Mouse (Mus musculus): Measurements from ENCODE around the gene Camp.
A peak's percentile ranks its signal among the peaks of the same experiment; 100 is the strongest.

Gene Camp

DNA sequence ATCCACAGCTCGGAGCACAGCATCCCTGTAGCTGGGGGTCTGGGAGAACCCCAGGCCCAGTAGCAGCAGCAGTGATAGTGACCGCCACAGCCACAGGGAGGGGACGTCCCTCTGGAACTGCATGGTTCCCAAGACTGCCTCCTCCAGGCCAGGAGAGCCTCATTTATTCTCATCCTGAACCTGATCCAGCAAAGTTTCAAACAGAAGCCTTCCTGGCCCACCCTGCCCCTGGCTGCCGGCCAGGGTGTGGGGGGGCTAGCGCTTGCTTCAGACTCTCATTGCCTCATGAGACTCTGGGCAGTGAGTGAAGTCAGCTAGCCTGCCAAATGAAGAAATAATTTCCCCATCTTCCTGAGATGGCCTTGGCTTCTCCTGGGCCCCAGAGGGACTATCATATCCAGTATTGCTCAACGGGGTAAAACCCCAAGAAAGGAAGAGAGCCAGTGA, at the start of gene Camp:
Camp (minus strand) TSS at position 306 of the 447 bp plus-strand sequence.
- peak; percentile 57 for DNase-seq (ENCODE audit: low spot score)

DNA sequence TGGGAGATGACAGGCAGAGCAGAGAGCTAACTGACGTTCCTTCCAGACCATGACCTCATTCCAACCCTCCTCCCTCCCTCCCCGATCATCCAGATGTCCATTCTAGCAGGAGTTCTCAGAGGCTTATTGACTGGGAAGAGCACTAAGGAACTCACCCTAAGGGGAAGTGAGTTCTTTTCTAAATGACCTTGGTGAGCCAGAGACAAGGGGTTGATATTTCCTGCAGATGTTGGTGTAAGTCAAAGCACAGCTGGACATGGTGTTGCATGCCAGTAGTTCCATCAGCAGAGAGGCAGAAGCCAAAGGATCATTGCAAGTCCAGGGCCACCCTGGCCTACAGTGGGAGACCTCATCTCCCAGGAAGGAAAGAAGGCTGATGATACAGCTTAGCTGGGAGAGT, 48.6 kb upstream of the Camp start:
- DNase-seq (ENCODE audit: low spot score) = no peak

DNA sequence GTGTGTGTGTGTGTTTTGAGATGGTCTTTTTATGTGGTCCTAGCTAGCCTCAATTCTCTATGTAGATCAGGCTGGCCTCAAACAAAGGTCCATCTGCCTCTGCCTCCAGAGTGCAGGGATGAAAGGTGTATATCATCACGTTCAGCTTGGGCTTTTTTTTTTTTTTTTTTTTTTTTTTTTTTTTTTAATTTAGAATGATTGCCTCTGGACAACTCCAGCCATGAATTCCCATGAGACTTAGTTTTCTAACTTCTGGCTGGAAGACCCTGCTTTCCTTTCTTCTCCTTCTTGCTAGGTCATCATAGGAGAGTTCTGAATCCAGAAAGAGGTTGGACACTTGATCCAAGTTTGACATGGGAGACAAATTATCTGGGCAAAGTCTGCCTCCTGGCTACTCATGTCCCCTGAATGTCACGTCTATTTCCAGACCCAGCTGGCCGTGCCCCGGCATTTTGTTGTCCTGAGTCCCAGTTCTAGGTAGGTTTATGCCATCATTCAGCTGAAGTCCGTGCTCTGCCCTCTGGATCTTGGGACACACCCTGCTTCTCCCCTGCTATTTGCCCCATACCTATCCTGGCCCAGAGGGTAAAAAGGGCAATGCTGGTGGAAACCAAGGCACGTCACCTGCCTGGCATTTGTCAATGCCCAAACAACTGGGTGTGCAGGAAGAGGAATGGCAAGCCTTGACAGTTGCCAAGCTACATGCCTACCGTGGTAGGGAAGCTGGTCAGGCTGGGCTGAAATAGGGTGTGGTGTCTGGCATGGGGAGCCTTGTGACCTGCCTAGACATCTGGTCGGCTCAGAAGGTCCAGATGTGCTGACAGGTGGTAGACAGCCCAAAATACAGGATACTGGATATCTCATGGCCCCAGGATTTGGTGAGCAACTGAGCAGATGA, 47.1 kb upstream of the Camp start:
- DNase-seq (ENCODE audit: low spot score) = no peak

DNA sequence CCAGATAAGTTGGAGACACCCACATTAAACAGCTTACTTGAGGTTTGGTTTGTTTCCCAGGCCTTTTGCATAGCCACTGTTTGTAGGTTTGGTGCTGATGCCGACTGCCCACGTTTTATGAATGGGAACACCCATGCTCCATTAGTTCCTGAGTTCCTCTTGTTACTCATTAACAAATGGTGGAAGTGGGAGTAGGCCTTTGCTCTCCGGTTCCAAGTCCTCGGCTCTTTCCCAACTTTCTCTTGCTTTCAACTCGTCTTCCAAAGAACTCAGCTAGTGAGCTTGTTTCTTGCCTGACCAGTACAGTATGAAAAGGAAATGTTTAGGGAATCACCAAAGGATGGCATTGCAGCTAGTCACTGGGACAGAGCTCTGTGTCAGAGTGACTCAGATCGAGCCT, 46.2 kb upstream of the Camp start:
- no peak for DNase-seq (ENCODE audit: low spot score)

DNA sequence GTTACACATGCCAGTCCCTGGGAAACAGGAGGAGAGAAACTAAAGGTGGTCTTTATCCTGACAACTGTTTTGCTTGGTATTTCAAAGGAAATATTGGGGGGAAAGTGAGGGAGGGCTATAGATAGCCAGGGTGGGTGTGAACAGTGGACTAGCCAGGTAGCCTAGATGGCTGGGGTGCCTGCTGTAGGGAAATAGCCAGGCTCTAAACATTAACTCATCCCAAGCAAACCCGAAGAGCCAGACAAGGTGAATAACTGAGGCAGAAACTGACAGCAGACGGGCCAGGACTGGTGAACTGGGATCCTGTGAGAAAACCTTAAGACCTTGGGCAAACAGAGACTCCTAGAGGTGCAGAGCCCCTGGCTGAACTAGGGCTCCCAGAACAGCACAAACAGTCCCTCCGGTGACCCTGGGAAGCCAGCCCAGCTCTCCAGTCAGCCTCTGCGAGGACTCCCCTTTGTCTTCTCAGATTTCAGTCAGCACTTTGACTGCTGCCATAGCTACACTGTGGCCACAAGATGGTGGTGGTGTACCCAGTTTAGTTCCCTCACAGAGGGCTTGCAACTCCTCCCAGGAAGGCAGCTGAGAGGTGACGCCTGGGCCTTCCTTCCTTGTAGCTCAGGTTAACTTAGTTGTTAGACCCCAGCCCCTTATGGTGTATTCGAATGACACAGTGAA, 45.1 kb upstream of the Camp start:
- DNase-seq (ENCODE audit: low spot score) = peak; percentile 72

DNA sequence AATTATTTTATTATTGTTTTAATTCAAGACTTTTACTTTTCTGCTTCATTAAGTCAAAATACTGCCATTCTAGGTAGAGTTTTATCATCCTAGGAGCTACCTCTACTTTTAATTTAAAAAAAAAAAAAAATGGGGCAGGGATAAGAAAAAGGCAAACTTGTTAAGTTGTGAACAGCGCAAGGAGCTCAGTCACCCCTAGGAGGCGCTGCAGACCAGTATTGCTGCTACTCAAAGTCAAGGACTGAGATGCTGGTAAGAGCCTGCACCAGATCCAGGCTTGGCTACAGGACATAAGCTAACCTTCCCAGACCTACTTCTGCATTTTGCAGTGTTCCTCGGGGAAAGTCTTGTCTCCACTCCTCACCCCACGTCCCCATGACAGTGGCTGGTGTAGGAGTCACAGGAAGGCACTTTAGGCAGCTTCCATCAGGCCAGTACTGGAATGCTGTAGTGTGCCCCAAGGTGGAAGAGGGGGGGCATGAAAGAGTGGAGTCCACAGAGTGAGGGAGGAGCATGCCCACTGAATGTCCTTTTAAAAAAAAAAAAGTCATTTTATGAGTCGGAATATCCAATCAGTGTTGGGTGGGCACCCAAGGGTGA, 43.3 kb upstream of the Camp start:
- DNase-seq (ENCODE audit: low spot score) = peak; percentile 74

DNA sequence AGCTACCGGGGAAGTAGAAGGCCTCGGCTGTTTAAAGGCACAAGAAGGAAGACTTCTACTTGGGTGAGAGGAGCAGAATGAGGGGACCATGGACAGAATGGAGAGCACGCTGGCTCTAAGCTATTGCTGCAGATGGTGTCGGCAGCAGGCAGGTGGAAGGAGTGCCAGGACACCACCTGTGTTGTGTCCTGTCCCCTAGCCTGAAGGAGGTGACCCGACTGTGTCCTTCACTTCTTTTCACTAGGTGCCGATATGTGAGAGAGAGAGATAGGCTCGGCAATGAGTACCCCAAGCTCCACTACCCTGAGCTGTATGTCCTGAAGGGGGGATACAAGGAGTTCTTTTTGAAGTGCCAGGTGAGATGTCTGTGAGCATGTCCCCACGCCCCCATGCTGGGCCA, 42.1 kb upstream of the Camp start:
- DNase-seq (ENCODE audit: low spot score) = no peak

DNA sequence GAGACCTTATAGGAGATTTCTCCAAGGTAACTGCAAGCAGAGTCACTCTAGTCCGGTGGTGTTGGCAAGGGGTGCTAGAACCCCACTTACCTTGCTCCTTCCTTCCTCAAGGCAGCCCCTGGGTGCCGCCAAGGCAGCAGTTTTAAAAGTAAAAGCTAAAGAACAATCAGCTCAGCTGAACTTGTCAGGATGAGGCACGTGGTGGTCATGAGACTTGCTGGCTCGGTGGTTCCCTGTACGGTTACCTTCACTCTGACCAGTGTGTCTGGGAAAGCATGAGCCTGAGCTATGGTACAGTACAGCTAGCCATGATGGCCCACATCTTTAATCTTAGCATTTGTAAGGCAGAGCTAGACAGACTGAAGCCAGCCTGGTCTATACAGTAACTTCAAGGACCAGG, 37.9 kb upstream of the Camp start:
- DNase-seq (ENCODE audit: low spot score) = no peak

DNA sequence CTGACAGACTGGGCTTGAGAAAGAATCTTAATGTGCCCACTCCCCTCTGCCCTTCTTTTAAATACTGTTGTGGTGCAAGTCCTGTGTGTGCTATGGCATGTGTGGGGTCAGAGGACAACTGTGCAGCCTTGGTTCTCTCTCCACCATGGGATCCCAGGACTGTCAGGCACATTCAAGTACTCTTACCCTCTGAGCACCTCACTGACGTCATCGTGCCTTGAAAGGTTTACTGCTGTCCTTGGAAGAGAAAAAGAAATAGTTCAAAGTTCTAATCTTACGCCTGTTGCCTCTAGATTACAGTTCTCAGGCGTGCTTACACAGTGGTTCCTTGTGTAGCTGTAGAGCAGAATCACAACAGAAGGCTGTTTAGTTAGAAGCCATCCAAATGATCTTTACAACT, 36.8 kb upstream of the Camp start:
- no peak for DNase-seq (ENCODE audit: low spot score)

DNA sequence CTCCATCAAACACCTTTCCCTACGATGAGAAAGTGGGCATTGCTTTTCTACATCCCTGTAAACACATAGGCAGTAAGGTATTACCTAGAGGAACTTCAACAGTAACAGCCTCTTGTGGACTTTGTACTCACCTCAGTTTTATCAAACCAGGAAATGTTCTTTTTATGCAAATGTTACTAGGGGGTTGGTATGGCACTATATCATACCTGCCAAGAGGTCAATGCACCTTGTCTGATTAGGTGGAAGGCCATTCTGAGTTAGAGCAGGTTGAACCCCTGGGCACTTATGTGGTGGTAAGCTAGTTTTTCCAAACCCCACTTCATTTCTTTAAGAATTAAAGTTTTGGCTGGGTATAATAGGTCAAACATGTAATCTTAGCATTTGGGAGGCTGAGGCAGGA, 29.9 kb upstream of the Camp start:
- no peak for DNase-seq (ENCODE audit: low spot score)

DNA sequence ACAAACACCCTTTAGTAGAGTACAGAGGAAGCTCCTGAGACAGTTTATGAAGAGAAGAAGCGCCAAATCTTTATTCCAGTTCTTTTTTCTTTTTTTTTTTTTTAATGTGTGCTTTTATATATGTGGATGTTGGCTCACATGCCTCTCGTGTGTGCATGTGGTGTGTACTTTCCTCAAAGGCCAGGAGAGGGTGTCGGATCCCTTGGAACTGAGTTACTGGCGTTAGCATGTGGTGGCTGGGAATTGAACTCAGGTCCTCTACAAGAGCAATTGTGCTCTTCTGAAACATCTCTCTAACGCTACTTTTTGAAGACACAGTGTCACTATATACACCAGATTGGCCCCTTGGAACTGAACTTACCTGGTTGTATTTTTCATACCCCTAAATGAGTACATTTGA, 28.2 kb upstream of the Camp start:
- DNase-seq (ENCODE audit: low spot score) = no peak

DNA sequence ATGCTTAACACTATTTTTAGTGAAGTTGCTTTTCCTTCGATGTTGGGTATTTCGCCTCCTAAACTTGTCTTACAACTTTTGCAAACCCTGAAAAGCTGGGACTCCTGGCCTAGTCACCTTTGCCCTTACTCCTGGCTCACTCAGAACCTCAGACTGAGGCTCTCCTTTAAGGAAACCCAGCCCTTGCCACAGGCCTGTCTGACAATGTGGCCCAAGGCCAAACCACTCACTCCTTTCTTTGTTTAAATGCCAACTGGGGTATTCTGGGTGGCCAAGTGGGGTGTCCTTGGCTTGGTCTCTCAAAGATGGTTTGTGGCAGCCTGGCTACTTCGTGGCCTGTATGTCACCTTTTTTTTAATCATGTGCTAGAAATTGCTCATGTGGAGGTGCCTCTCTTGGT, 27.3 kb upstream of the Camp start:
- no peak for DNase-seq (ENCODE audit: low spot score)

DNA sequence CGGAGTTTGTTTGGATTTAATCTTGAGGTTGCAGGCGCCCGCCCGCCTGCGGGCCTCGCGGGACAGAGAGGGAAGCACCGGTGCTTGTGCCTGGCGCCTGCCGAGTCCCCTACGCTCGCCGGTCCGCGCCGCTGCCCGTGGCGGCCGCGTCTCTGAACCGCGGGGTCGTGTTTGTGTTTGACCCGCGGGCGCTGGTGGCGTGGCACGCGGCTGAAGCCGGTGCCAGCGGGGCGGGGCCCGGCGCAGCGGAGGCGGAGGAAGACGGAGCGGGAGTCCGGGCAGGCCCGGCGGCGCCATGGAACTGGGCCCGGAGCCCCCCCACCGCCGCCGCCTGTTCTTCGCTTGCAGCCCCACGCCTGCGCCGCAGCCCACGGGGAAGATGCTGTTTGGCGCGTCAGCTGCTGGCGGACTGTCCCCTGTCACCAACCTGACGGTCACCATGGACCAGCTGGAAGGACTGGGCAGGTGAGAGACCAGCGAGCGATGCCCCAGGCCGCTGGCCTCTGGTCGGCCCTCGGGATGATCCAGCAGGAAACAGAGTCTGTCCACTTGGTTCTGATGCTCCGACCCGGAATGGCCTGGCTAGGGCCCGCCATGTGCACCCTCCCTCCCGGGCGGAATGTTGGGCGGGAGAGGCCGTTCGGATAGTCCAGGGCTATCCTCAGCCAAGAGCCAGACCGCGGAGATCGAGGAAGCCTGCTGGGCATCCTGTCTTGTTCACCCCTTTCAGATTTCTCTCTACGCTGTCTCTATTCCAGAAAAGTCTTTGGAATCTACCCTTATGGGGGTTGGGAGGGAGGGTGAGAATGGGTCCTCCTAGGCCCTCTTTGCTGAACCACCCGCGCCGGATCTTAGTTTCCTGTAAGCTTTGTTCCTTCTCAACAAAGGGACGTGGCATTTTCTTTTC, 26.5 kb upstream of the Camp start:
- peak; percentile 71 for DNase-seq (ENCODE audit: low spot score)

DNA sequence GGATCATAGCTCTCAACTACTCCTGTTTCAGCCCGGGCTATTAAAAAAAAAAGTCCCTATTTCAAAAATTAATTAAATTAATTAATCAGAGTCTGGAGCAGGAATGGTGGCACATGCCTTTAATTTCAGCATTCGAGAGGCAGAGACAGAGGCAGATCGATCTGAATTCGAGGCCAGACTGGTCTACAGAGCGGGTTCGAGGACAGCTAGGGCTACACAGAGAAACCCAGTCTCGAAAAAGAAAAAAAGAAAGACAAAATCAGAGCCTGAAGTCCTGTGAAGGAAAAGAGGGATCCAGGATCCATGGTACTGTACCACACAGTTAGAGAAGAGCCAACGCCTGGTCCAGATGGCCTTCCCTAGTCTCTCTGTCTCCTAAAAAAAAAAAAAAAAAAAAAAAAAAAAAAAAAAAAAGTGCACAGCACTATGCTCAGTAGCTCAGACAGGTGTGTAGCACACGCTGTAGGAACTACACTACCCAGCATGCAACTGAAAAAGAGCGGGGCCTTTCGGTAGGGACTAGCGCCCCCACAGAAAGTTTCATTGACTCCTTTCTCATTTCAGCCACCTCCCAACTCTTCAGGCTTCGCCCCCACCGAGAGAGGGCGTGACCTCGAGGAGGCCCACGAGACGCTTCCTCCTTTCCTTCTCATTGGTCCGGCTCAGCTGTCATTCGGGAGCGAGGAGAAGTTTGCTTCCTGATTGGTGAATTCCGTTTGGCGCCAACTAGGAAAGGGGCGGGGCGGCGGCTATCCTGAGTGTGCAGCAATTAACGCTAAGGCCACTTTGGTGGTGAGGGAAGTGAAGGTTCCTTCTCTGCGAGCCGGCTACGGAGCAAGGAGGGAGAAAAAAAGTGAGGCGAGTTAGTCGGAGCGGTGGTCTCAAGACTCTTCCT, 25.6 kb upstream of the Camp start, which contains the start of gene Cdc25a:
Cdc25a (plus strand) TSS at position 783 of the 895 bp plus-strand sequence.
- peak; percentile 96 for DNase-seq (ENCODE audit: low spot score)

DNA sequence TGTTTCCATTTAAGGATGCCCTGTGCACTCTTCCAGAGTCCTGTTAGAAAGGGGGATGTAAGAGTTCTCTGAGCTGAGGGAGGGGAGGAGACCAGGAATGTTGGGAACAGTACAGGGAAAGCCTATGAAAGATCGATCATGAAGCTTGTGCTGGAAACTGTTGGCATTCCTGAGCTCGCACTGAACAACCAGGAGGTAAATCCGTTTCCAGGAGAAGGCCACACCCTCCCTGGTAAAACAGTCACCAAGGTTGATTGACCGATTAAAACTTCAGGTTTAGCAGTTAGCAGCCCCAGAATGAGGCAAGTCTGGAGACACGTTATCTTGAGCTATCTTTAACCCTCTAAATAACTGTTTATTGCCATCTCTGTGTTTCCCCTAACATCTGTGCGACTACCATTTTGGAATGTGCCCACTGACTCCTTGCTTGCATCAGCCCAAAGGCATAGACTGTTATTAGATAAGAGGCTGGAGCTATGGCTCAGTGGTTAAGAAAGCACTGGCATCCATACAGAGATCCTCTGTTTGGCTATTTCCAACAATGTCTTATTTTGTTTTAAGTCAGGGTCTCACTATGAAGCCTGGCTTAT, 21.7 kb upstream of the Camp start:
- no peak for DNase-seq (ENCODE audit: low spot score)

DNA sequence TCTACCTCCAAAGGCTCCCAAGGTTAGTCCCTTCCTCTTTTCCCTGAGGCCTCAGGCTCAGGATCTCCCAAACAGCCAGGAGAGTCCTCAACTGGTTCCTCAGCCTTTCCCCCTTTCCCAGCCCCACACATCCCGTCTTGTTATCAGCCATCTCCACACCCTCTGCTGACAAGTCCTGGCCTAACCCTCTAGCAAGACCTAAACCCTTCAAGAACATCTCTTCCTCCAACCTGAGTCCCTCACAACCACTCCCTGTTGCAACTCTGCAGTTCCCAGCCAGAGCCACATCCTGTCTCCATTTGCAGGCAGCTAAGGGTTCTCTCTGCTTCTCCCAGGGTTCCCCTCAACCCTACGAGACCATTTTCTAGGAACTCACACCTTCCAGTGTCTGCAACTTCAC, 16.8 kb upstream of the Camp start:
- no peak for DNase-seq (ENCODE audit: low spot score)

DNA sequence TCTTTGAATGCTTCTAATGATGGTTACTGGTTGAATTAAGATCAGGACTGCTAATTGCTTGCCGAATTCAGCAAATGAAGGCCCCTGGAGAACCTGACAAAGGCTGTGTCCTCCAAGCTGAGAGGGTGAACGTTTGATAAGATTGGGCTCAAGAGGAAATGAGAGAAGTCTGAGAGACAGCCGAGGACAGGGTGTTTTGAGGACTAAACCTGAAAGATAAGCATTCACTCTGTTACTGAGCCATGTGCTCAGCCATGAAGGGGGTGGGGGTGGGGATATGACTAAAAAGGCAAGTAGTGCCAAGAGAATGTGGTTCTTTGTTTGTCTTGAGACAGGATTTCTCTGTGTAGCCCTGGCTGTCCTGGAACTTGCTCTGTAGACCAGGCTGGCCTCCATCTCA, 13.7 kb upstream of the Camp start:
- no peak for DNase-seq (ENCODE audit: low spot score)

DNA sequence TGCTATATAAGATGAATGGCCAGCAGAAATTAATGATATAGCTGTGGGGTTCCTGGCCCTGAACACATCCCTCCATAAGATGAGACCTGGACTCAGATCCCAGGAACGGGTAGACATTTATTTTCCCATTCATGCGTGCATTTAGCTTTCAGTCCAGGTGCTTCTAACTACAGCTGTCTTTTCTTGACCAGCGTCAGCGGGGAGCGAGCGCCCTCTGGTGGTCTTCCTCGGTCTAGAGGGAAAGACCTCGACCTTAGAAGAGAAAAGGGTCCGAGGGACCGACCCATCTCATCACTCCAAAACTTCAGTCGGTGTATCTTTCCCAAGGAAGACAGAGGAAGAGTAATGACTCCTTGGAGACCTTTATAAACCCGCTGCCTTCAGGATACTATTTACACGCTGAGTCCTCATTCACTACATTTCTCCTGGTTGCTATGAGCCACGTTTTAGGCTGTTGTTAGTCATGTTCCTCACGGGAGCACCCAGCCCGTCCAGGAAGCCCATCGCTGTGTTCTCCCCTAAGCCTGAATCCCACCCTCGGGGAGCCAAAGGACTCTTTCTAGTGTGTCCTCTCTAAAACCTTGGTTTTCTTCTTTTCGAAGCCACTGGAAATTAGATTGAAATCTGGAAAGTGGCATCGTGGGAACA, 13.1 kb upstream of the Camp start:
- DNase-seq (ENCODE audit: low spot score) = peak; percentile 78

DNA sequence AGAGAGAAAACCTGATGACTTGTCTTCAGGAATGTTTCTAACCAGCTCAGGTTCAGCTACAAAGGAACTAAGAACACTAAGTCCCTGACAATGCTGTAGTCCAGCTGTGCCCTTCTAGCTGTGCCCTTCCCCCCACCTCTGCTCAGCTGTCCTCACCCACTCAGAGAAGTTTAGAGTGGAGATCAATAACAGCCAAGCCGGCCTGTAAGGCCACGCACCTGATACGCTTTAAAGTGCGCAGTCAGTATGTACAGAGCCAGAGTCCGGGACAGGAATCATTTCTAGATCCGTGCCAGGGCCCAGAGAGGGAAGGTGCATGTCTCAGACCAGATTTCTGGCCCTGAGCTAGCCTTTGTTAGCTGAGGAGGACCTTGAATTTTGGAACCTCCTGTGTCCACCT, 6.5 kb upstream of the Camp start:
- no peak for DNase-seq (ENCODE audit: low spot score)

DNA sequence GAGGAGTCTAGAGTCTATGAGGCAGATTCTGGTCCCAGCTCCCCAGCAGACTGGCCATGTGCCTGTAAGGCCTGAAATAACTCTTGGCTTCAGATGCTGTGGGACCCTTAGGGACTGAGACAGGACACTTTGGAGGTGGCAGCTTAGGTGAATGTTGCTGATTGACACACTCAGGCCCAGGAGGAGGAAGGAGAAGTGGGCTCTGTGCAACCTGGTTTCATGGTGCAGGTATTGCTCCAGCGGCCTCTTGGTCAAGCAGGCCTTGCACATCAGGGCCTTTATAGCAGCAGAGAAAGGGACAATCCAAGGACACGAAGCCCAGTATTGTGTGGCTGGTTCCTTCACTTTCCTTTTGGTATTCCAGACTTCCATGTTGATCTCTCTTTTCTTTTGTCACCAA, 4.9 kb upstream of the Camp start:
- no peak for DNase-seq (ENCODE audit: low spot score)
